Mouse (Mus musculus): ENCODE results near the gene Miox.

Gene Miox

GRCm38 (mm10) chr15:89334271-89334670 is at the start of gene Miox:
Miox (plus strand) TSS chr15:89334398.
- DNase-seq = peak; percentile 97

- DNase-seq = peak; percentile 32
Measured at GRCm38 (mm10) chr15:89285004-89285403, 49.2 kb upstream of the Miox start.

GRCm38 (mm10) chr15:89285478-89285877 is 48.7 kb upstream of the Miox start:
- no peak for DNase-seq

DNA sequence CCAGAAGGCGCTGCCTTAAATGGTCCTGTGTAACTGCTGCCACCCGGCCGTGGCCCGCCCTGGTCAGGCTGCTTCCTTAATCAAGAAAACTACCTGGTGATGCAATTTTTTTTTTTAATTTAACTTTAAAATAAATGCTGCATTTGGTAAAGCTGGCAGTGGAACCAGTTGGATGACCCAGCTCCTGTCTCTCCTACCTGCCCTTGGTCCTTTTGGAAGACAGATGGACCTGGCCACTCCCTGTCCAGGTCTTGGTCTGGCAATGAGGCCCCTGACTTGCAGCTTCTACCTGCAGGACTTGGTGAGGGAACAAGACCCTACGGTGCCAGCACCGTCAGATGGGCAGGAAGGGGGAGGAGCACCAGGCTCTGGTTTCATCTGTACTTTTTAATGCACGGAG is 48.1 kb upstream of the Miox start:
- no peak for DNase-seq

DNA sequence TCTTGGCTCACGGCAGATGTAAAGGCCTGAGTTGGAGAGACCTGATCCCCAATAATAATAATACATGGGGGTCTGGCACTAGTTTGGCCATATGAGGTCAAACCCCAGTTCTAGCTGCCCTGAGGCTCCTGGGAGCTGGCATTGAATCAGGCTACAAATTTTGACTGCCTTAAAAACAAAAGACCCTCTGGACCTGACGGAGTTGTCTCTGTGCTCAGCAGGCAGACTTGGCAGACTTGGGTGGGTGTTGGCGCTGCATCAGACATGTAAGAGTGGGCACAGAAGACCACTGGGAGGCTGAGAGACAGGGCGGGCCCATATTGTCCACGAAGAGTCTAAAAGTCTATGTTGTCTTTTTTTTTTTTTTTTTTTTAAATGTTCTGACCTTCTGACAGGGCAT is 47.6 kb upstream of the Miox start:
- no peak for DNase-seq

DNA sequence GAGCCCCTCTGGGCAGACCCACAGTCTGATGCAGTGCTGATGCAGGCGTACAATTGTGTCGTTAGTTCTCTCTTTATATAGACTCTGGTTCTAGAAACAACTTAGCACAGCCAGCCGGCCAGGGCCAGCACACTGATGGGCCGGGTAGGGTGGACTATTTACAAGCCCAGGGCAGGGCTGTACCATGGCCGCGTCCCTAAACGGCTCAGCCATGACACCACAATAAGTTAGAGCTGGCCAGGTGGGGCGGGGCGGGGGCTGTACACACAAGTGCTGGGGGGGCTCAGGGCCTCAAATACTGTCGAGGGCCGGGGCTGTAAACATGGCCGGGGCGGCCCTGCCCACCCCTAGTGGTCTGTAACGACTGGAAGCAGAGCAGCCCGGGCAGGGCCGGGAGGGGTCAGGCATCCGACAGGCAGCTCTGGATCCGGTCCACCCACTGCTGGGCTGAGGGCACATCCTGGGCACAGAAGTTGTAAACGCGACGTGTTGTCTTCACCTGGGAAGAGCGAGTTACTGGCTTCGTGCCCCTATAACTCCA is 45.9 kb upstream of the Miox start:
- DNase-seq = no peak

DNA sequence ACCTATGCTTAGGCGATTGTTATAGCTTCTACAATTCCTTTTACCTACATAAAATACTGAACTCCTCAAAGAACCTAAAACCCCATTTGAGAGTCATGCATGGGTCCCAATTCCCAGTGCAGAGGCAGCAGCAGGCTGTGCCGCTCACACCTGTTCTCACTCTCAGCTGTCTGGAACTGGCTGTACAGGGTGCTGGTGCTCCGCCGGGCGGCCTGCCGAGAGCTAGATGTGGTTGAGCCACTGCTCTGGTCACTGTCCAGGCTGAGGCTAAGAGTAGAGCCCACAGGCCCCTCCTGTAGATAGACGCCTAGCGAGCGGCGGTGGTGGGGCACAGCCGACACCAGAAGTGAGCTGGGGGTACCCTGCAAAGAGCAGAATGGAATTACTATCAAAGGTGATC is 44.7 kb upstream of the Miox start:
- no peak for DNase-seq

- no peak for DNase-seq
Measured at GRCm38 (mm10) chr15:89291521-89291920, 42.7 kb upstream of the Miox start.

DNA sequence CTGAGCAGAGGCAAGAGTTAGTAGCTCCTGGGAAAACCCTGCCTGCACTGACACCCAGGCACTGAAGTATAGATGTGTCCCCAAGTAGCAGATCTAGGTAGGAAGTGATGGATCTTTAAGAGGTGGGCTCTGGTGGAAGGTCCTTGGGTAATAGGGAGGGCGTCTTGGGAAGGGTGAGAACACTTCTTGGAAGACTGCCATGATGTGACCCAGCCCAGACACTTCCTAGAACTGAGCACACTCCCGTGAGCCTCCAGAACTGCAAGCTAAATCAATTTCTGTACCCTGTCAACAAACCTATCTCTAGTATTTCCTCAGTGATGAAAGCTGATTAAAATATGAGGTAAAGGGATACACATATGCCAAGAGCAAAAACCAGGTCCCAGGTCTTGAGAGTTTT is 41.4 kb upstream of the Miox start:
- DNase-seq = no peak

DNA sequence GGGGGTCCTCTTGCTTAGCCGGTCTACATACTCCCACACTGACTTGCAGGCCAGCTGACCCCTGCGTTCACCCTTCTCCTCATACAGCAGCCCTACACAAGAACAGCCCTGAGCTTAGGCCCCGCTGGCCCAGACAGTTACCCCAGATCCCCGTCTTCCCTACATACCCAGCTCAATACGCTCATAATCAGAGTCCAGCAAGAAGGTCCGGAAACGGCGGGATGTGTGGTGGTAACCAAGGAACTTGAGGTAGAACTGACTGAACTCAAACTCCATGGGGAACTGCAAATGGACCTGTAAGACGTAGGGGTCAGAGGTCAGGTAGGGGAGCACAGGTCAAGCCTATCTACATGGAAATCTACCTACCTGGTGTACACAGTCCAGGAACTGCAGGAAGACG is 40.4 kb upstream of the Miox start:
- DNase-seq = no peak

GRCm38 (mm10) chr15:89295580-89296165 is 38.5 kb upstream of the Miox start:
- DNase-seq = no peak

DNA sequence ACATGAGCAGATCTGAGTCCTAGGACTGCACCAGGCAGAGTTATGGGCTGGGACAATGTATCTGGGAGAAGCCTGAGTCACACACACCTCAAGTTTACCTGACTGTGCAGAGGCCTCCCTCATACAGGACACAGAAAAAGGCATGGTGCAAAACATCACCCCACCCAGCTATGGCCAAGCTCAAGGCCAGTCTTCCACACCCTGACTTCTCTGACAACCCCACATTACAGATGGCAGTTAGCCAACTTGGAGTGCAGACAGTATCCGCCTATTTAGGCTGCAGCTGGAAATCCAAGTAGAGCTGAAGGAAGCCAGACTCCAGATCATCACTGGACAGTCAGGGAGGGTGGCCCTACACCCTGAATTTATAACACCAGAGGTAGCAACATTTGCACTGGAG is 37.7 kb upstream of the Miox start:
- DNase-seq = no peak

DNA sequence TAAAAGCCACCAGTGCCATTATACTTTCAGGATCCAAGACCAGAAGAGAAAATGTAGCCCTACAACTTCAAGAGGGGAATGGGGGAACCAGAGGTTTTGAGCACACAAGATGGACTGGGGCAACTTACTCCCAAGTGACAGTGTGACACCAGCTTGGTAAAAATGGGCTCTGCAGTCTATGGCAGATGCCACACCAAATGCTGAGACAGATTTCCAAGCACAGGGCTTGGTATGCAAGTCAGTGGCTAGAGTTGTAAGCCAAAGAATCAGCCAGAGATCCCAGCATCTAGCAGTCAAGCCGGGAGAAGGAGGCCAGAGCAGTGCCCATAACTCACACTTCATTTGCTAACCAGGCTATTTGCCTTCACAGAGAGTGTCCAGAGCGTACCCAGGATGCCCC is 36.5 kb upstream of the Miox start:
- no peak for DNase-seq

- DNase-seq = peak; percentile 54
Measured at GRCm38 (mm10) chr15:89300180-89300579, 34.0 kb upstream of the Miox start.

GRCm38 (mm10) chr15:89300600-89300999 is 33.6 kb upstream of the Miox start:
- DNase-seq = peak; percentile 28

DNA sequence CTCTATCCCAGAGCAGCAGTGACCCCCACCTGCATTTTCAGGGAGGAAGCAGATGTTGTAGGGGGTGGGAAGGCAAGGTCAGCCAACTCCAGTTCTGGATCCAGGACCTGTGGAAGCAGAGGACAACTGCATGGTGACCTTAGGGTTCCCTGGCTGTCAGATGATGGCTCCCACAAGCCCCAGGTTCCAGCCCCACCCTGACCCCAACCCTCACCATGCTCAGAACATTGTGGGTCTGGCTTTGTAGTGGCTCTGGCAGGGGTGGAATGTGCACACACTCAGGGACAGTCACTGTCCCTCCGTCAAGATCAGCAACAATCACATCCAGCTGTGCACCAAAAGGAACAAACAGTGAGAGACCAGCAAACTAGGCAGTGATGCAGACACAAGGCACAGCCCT is 28.2 kb upstream of the Miox start:
- DNase-seq = no peak

- DNase-seq = no peak
Measured at GRCm38 (mm10) chr15:89307461-89307860, 26.7 kb upstream of the Miox start.

DNA sequence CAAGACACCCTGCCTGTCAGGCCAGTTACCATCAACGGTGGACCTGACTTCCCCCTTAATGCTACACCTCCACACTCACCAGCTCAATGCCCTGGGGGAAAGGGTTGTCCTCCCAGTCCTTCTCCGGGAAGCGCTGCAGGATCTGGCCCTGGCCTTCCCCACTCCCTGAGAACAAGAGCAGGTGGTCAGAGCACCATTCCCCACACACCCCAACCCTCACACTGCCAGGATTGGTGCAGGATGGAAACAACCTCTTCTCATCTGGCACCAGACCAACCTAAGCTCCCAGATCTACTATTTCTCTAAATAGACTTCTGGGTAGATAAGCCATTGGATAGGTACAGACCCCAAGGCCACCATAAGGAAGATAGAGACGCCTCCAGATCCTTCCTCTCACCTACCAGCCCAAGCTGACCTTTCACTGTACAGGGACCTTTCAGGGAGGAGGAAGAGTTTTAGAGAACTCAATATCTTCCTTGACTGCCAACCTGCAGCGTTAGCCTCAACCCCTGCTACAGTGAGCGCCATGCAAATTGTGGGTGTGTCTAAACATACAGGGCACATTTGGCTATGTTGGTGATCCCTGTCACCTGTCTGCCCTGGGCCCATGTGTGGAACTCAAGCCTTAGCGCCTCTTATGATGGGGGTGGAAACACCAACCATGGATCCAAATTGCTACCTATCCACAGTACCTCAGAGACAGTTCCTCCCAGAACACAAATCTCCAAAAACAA is 25.6 kb upstream of the Miox start:
- no peak for DNase-seq

- no peak for DNase-seq
Measured at GRCm38 (mm10) chr15:89309962-89310498, 24.2 kb upstream of the Miox start.

DNA sequence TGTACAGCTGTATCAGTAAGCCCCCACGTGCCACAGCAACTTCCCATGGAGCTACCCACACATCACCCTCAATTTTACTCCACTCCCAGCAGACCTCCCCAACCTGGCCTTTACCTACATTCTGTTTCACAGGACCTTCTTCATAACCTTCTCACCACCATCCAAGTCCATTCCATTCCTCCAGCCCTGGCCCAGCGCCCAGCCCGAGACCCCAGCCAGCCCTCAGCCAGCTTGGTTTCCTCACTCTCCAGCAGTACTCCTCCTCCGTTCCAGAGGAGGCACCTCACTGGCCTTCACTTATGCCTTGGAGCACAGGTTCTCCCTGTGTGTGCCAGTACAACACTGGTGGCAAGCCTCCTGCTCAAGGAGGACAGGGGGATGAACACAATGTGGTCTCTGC is 20.8 kb upstream of the Miox start:
- no peak for DNase-seq

- DNase-seq = no peak
Measured at GRCm38 (mm10) chr15:89314107-89314506, 20.1 kb upstream of the Miox start.

DNA sequence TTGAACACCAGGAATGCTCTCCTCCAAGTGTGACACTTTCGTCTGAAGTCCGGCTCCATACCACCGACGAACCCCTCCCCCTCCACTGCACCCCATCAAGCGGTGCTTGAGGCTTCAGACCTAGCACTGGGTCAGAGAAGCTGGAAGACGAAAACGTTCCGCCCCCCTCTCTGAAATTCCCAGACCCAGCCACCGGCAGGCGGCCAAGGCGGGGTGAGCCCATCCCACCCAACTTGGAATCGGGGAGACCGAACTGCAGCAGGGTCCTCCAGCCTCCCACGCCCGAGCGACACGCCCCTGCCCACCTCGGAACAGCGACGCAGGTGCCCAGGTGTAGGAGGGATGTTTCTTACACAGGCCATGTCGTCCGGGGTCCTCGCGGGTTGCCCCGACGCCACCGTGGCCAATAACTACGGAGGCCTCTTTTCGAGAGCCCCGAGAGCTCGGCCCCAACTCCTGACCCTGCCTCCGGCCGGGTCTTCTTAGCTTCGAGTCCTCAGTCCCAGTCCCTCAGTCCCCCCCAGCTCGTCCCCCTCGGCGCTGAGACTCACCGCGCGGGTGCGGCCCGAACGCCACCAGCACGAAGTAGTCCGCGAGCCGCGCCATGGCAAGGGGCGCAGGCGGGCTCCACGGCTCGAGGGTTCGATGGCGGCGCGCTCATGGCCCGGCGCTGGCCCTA is 19.5 kb upstream of the Miox start:
- DNase-seq = peak; percentile 37

DNA sequence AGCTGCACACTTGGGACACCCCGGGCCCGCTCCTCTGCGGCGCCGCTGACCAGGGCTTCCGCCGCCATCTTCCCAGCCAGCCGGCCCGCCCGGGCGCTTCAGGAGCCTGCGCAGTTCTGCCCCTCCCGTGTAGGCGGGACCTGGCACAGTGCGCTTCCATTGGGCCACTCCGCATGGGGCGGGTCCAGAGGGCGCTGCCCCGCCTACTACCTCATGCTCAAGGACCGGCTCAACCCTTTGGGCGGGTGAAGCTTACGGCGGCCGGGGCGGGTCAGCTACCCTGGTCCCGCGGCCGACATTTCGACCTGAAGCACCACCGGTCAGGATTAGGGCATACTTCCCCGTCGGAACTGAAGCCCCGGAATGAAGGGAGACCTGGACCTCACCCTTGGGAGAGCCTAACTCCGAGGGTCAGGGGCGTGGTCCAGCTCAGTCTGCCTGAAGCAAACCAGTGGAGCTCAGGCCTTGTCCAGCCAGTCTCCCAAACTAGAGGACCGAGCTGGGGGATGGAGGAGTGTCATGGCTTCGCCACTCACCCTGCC is 18.9 kb upstream of the Miox start, which contains the start of gene Sbf1:
Gene Sbf1, minus strand, starts transcription at position 122 of the 542 bp plus-strand sequence.
- DNase-seq = peak; percentile 99
